In the genomic region with DNA sequence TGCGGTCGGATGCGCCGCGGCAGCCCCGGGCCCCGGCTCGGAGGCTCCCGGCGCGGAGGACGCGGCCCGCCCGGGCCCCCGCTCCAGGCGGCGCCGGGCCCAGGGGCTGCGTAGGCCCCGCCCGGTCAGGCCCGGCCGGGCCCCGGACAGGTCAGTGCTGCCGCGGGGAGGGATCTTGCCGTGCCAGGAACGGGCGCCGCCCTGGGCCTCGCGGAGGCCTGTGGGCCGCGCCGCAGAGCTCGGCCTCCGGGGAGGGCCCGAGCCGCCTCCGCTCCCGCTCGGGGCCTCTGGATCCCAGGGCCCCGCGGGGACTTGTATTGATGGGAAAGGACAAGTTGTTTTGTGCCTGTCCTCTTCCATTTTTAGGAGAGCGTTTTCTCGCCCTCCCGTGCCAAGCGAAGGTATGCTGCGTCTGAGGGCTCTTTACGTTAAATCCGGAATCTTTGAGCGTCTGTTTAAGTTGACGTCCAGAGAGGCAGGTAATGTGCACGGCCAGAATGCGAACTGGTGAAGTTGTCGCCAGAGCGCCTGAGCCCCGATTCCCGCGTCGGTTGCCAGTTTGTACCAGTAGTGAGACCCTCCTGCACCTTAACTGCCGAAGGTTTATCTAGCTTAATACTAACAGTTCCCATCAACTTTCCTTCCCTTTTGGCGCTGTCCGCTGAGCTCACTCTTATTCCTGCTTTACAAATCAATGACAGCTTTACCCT, we compare ENCODE assay signal across 7 mouse cellular contexts. TPM values are rescaled to one million over a fixed set of nuclear protein-coding genes. Genes with fewer than 3 reads are reported as not detected.
DNase-seq lines count a peak whose midpoint lies in the region; ATAC-seq and TF ChIP-seq lines count a peak whose summit lies in the region.

No protein-coding gene starts in this region.

- no peak for TF ChIP-seq CTCF in MEL (IDR thresholded peaks at IDR 0.05 in 2 of 3, conservative IDR thresholded peaks at IDR 0.05 in 1 of 3; ENCODE audit: control insufficient read depth in 1 of 3, insufficient read depth in 1 of 3, low read depth in 2 of 3, low read length in 3 of 3, poor library complexity in 1 of 3, severe bottlenecking in 1 of 3)
- TF ChIP-seq CTCF in bone marrow macrophage, adult 2 months (IDR thresholded peaks at IDR 0.05; ENCODE audit: low read depth, low read length) = no peak

- H3K4me3 ChIP-seq in MEL (ENCODE audit: control insufficient read depth in 1 of 2, insufficient read depth in 1 of 2, low read depth in 2 of 2, low read length in 2 of 2) = peak overlapping the region; percentile 93 to 98
- peak overlapping the region; percentile 81 for H3K4me3 ChIP-seq in bone marrow macrophage, adult 2 months (ENCODE audit: insufficient read depth, low read length)
- H3K4me3 ChIP-seq in forebrain, embryonic 11.5 days (ENCODE audit: low read depth, low read length) = peak overlapping the region; percentile 100
- peak overlapping the region; percentile 99 for H3K4me3 ChIP-seq in hindbrain, embryonic 11.5 days (ENCODE audit: low read depth, low read length)
- peak overlapping the region; percentile 98 for H3K4me3 ChIP-seq in limb, embryonic 13.5 days
- peak overlapping the region; percentile 99 for H3K4me3 ChIP-seq in midbrain, embryonic 12.5 days

- peak overlapping the region; percentile 97 for H3K4me2 ChIP-seq in forebrain, embryonic 11.5 days (ENCODE audit: low read depth, low read length, severe bottlenecking)
- peak overlapping the region; percentile 98 for H3K4me2 ChIP-seq in hindbrain, embryonic 11.5 days (replicated peaks; ENCODE audit: low read depth, low read length)
- H3K4me2 ChIP-seq in limb, embryonic 13.5 days (replicated peaks) = peak overlapping the region; percentile 86
- peak overlapping the region; percentile 100 for H3K4me2 ChIP-seq in midbrain, embryonic 12.5 days (replicated peaks)

- TF ChIP-seq POLR2A in MEL (IDR thresholded peaks at IDR 0.05; ENCODE audit: control insufficient read depth in 1 of 2, insufficient read depth in 1 of 2, low read depth in 1 of 2, low read length in 2 of 2, poor library complexity in 1 of 2) = no peak
- no peak for TF ChIP-seq POLR2A in bone marrow macrophage, adult 2 months (IDR thresholded peaks at IDR 0.05; ENCODE audit: borderline replicate concordance, low read depth, low read length)

- H3K36me3 ChIP-seq in MEL (ENCODE audit: control insufficient read depth in 1 of 2, insufficient read depth in 2 of 2, low read length in 2 of 2) = peaks cover 2 to 21% of the 10 kb centered on the region in 2 experiments; a peak in 3 of 4 replicates
- no peaks in the 10 kb centered on the region for H3K36me3 ChIP-seq in forebrain, embryonic 11.5 days (ENCODE audit: control insufficient read depth, insufficient read depth, low read length)
- H3K36me3 ChIP-seq in hindbrain, embryonic 11.5 days (ENCODE audit: control insufficient read depth, insufficient read depth, low read length) = no peaks in the 10 kb centered on the region
- H3K36me3 ChIP-seq in limb, embryonic 13.5 days = peaks cover 22% of the 10 kb centered on the region
- H3K36me3 ChIP-seq in midbrain, embryonic 12.5 days = peaks cover 7% of the 10 kb centered on the region; the same call in 1 of the 2 replicates

- H3K9me3 ChIP-seq in MEL (replicated peaks; ENCODE audit: insufficient read depth, low read length) = no peaks in the 10 kb centered on the region
- no peaks in the 10 kb centered on the region for H3K9me3 ChIP-seq in forebrain, embryonic 11.5 days (ENCODE audit: control insufficient read depth, low read length)
- no peaks in the 10 kb centered on the region for H3K9me3 ChIP-seq in hindbrain, embryonic 11.5 days (ENCODE audit: control insufficient read depth, low read length)
- no peaks in the 10 kb centered on the region for H3K9me3 ChIP-seq in limb, embryonic 13.5 days
- no peaks in the 10 kb centered on the region for H3K9me3 ChIP-seq in midbrain, embryonic 12.5 days

- peak; percentile 60; the same call in 1 of the 2 replicates for ATAC-seq in forebrain, embryonic 11.5 days (replicated peaks; ENCODE audit: low FRiP score)
- ATAC-seq in hindbrain, embryonic 11.5 days (ENCODE audit: low FRiP score) = peak; percentile 66
- peak; percentile 70 for ATAC-seq in limb, embryonic 13.5 days (ENCODE audit: low FRiP score, low read depth)
- peak; percentile 61 for ATAC-seq in midbrain, embryonic 12.5 days (ENCODE audit: low FRiP score, low read depth)

- DNase-seq in MEL (ENCODE audit: low read depth, low spot score) = peak; percentile 64
- no peak for DNase-seq in forebrain, embryonic 11.5 days (ENCODE audit: low spot score)
- DNase-seq in hindbrain, embryonic 11.5 days (ENCODE audit: low spot score) = peak; percentile 59
- DNase-seq in thymus, adult 18-20 months = peak; percentile 28 to 30

- H3K4me1 ChIP-seq in MEL (ENCODE audit: control insufficient read depth in 1 of 2, insufficient read depth in 2 of 2, low read length in 2 of 2) = peaks cover 9 to 22% of the 10 kb centered on the region in 2 experiments; a peak in 3 of 4 replicates
- peaks cover 40% of the 10 kb centered on the region for H3K4me1 ChIP-seq in bone marrow macrophage, adult 2 months (ENCODE audit: control insufficient read depth, insufficient read depth, low read length)
- peaks cover 19% of the 10 kb centered on the region for H3K4me1 ChIP-seq in forebrain, embryonic 11.5 days (replicated peaks; ENCODE audit: control insufficient read depth, insufficient read depth, low read length)
- peaks cover 13% of the 10 kb centered on the region for H3K4me1 ChIP-seq in hindbrain, embryonic 11.5 days (replicated peaks; ENCODE audit: control insufficient read depth, insufficient read depth, low read length)
- peaks cover 50% of the 10 kb centered on the region for H3K4me1 ChIP-seq in limb, embryonic 13.5 days
- peaks cover 69% of the 10 kb centered on the region for H3K4me1 ChIP-seq in midbrain, embryonic 12.5 days

- TF ChIP-seq EP300 in MEL (IDR thresholded peaks at IDR 0.05; ENCODE audit: low read depth in 1 of 2, low read length in 2 of 2) = no peak

- under 1% methylated on average over 58 of the region's 65 CpGs for WGBS in forebrain, embryonic 11.5 days
- 2% methylated on average over 49 of the region's 65 CpGs for WGBS in hindbrain, embryonic 11.5 days
- WGBS in limb, embryonic 13.5 days = under 1% methylated on average over 53 of the region's 65 CpGs
- under 1% methylated on average over 65 of the region's 65 CpGs for WGBS in midbrain, embryonic 12.5 days

- H3K79me2 ChIP-seq in MEL (ENCODE audit: control insufficient read depth, insufficient read depth, low read length, poor library complexity) = peaks cover 32% of the 10 kb centered on the region

- peak overlapping the region; percentile 92 for H3K9ac ChIP-seq in MEL (ENCODE audit: control insufficient read depth, low read depth, low read length, poor library complexity, severe bottlenecking)
- H3K9ac ChIP-seq in forebrain, embryonic 11.5 days (ENCODE audit: low read length) = peak overlapping the region; percentile 100
- peak overlapping the region; percentile 100 for H3K9ac ChIP-seq in hindbrain, embryonic 11.5 days (ENCODE audit: low read depth, low read length)
- peak overlapping the region; percentile 100 for H3K9ac ChIP-seq in limb, embryonic 13.5 days
- H3K9ac ChIP-seq in midbrain, embryonic 12.5 days (replicated peaks) = peak overlapping the region; percentile 100

- H3K27ac ChIP-seq in MEL (ENCODE audit: control insufficient read depth, low read depth, low read length) = peak overlapping the region; percentile 50
- H3K27ac ChIP-seq in bone marrow macrophage, adult 2 months (ENCODE audit: insufficient read depth, low read depth, low read length) = peak overlapping the region; percentile 77
- H3K27ac ChIP-seq in forebrain, embryonic 11.5 days (ENCODE audit: low read depth, low read length) = peak overlapping the region; percentile 85
- H3K27ac ChIP-seq in hindbrain, embryonic 11.5 days (ENCODE audit: low read depth, low read length) = peak overlapping the region; percentile 96
- peak overlapping the region; percentile 92 for H3K27ac ChIP-seq in limb, embryonic 13.5 days
- peak overlapping the region; percentile 96 for H3K27ac ChIP-seq in midbrain, embryonic 12.5 days (replicated peaks)

- H3K27me3 ChIP-seq in MEL (ENCODE audit: control insufficient read depth in 1 of 2, insufficient read depth in 2 of 2, low read length in 2 of 2) = no peaks in the 10 kb centered on the region
- H3K27me3 ChIP-seq in forebrain, embryonic 11.5 days (ENCODE audit: control insufficient read depth, insufficient read depth, low read length) = no peaks in the 10 kb centered on the region
- 0 out of 2 replicates have a peak, but pooled peaks cover 2% of the 10 kb centered on the region for H3K27me3 ChIP-seq in hindbrain, embryonic 11.5 days (ENCODE audit: control insufficient read depth, insufficient read depth, low read length)
- 0 out of 2 replicates have a peak, but pooled peaks cover 5% of the 10 kb centered on the region for H3K27me3 ChIP-seq in limb, embryonic 13.5 days
- peaks cover 2% of the 10 kb centered on the region; the same call in 1 of the 2 replicates for H3K27me3 ChIP-seq in midbrain, embryonic 12.5 days

- TF ChIP-seq RAD21 in MEL (IDR thresholded peaks at IDR 0.05; ENCODE audit: low read depth, low read length) = no peak

TF ChIP-seq in MEL, 35 proteins besides CTCF, POLR2A, EP300 and RAD21:
- TF ChIP-seq ELF1 (IDR thresholded peaks at IDR 0.05; ENCODE audit: low read depth, low read length) = no peak
- TF ChIP-seq SIN3A (IDR thresholded peaks at IDR 0.05; ENCODE audit: low read length) = peak; percentile 44; the same call in 1 of the 2 replicates
- TF ChIP-seq TAL1 (IDR thresholded peaks at IDR 0.05; ENCODE audit: low read length) = no peak
- TF ChIP-seq MXI1 (IDR thresholded peaks at IDR 0.05; ENCODE audit: low read depth, low read length) = peak; percentile 7; the same call in 1 of the 2 replicates
TF ChIP-seq in MEL: peak in this region for 2.

RNA-seq across cellular contexts. Expression of gene A3galt2, which starts 27.3 kb away (rescaled TPM):
- not detected in 2 replicates for total RNA-seq in MEL (2012; rRNA removed)
- polyA plus RNA-seq in MEL (2012; ENCODE audit: insufficient read depth in 1 of 2, insufficient read length in 2 of 2, low read depth in 1 of 2, low replicate concordance in 2 of 2, missing spikeins in 1 of 2) = under 1 TPM in 1 of 2 experiments, not detected in 1; 0.06 TPM
- polyA plus RNA-seq in bone marrow macrophage, adult 2 months (2012; ENCODE audit: insufficient read depth, insufficient read length, missing spikeins) = 0.16 TPM in 1 of 2 replicates, not detected in the other
- polyA plus RNA-seq in forebrain, embryonic 11.5 days (2014; fragmentation: Nextera tagmentation; extraction: Ambion mirVana) = 0.56 TPM in 2 replicates
- polyA plus RNA-seq in hindbrain, embryonic 11.5 days (2014; fragmentation: Nextera tagmentation; extraction: Ambion mirVana) = 0.42 and 0.51 TPM in 2 replicates
- 0.09 and 0.15 TPM in 2 replicates for polyA plus RNA-seq in limb, embryonic 13.5 days (2015; fragmentation: Nextera tagmentation; extraction: Ambion mirVana)
- polyA plus RNA-seq in midbrain, embryonic 12.5 days (2016; fragmentation: Nextera tagmentation; extraction: Ambion mirVana) = 0.56 and 0.59 TPM in 2 replicates
